ENCODE assay signal across 23 mouse cellular contexts in the genomic region with DNA sequence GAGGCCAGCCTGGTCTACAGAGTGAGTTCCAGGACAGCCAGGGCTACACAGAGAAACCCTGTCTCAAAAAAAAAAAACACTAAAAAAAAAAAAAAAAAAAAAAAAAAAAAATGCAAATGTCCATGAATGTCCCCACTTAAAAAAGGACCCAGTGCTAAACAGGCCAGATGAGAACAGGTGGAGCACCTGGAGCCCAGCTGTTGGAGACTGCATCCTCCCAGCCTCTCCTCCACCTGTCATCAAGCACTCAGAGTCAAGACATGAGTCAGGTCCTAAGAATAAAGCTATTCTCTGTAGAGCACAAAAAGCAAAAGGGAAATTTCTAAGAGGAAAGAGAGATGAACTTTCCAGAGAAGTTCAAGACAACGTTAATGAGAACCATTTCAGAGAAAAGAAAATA. TPM values are rescaled to one million over a fixed set of nuclear protein-coding genes. Genes with fewer than 3 reads are reported as not detected.
DNase-seq lines count a peak whose midpoint lies in the region; ATAC-seq and TF ChIP-seq lines count a peak whose summit lies in the region.
"Had no signal": no experiment of that assay in that cellular context is flagged by ENCODE, and none has a peak within 500 bp of the region (broad histone marks: within the 10 kb centered on the region; RNA-seq: fewer than 3 reads in every experiment).

No protein-coding gene starts in this region.

- H3K4me3 ChIP-seq in CH12.LX (replicated peaks in 1 of 3; ENCODE audit: low read depth in 2 of 3, low read length in 2 of 3, poor library complexity in 1 of 3) (no peak overlapping the region), MEL (ENCODE audit: control insufficient read depth in 1 of 2, insufficient read depth in 1 of 2, low read depth in 2 of 2, low read length in 2 of 2) (no peak overlapping the region), myocyte (no peak overlapping the region)
- H3K4me3 ChIP-seq in hindbrain, embryonic 10.5 days: no peak overlapping the region
- H3K4me3 ChIP-seq in stomach, postnatal 0 days (ENCODE audit: low read depth, low read length): no peak overlapping the region
- H3K4me3 ChIP-seq: embryonic facial prominence, embryonic 10.5 days; embryonic facial prominence, embryonic 12.5 days; forebrain, embryonic 12.5 days had no signal

- no peak for TF ChIP-seq CTCF in CH12.LX (conservative IDR thresholded peaks at IDR 0.05 in 1 of 2, IDR thresholded peaks at IDR 0.05 in 1 of 2; ENCODE audit: low read depth in 2 of 2, low read length in 2 of 2)
- TF ChIP-seq CTCF in MEL (IDR thresholded peaks at IDR 0.05 in 2 of 3, conservative IDR thresholded peaks at IDR 0.05 in 1 of 3; ENCODE audit: control insufficient read depth in 1 of 3, insufficient read depth in 1 of 3, low read depth in 2 of 3, low read length in 3 of 3, poor library complexity in 1 of 3, severe bottlenecking in 1 of 3): no peak
- TF ChIP-seq CTCF in stomach, postnatal 0 days (IDR thresholded peaks at IDR 0.05; ENCODE audit: low read depth): no peak

- dilution Hi-C loops in CH12.LX (cut with MboI; ENCODE audit: extremely low pct_ligation_motif_present, extremely low pct_unique_long_range_greater_than_20kb, low sequenced_read_pairs): no loop called here

- TF ChIP-seq RAD21 in CH12.LX (IDR thresholded peaks at IDR 0.05; ENCODE audit: low read depth, low read length) (no peak), MEL (IDR thresholded peaks at IDR 0.05; ENCODE audit: low read depth, low read length) (no peak)

- in situ Hi-C loops in CH12.LX (cut with MboI; ENCODE audit: low pct_ligation_motif_present, low pct_unique_long_range_greater_than_20kb, low sequenced_read_pairs): no loop called here

- peaks cover 60% of the 10 kb centered on the region for H3K79me2 ChIP-seq in CH12.LX (replicated peaks; ENCODE audit: control insufficient read depth, extremely low read depth, insufficient read depth, poor library complexity, severe bottlenecking)
- H3K79me2 ChIP-seq in MEL (ENCODE audit: control insufficient read depth, insufficient read depth, low read length, poor library complexity): peaks cover 25% of the 10 kb centered on the region
- peaks cover 82% of the 10 kb centered on the region for H3K79me2 ChIP-seq in myocyte (ENCODE audit: control insufficient read depth, insufficient read depth)

- DNase-seq in CH12.LX (ENCODE audit: extremely low read depth) (peak; percentile 67), MEL (ENCODE audit: low read depth, low spot score) (no peak)
- DNase-seq in hindbrain, embryonic 10.5 days (ENCODE audit: low spot score): no peak
- DNase-seq in Muller cell, postnatal 12 days (ENCODE audit: inconsistent ontology term): no peak
- no peak for DNase-seq in stomach, postnatal 0 days (ENCODE audit: low spot score)
- DNase-seq: adrenal gland, adult 2 months; adrenal gland, postnatal 10 days; adrenal gland, postnatal 25 days; B cell, adult 2 months; cerebellum, adult 11-12 months; cerebellum, adult 2 months; cerebellum, adult 9-10 months; cerebellum, postnatal 10 days; cerebellum, postnatal 25 days had no signal

- H3K4me1 ChIP-seq in CH12.LX (ENCODE audit: control insufficient read depth in 1 of 2, insufficient read depth in 2 of 2) (peaks cover 12 to 61% of the 10 kb centered on the region in 2 experiments), MEL (ENCODE audit: control insufficient read depth in 1 of 2, insufficient read depth in 2 of 2, low read length in 2 of 2) (peaks cover 7 to 10% of the 10 kb centered on the region in 2 experiments)
- no peaks in the 10 kb centered on the region for H3K4me1 ChIP-seq in hindbrain, embryonic 10.5 days (replicated peaks)
- no peaks in the 10 kb centered on the region for H3K4me1 ChIP-seq in stomach, postnatal 0 days (replicated peaks; ENCODE audit: control insufficient read depth, insufficient read depth)
- H3K4me1 ChIP-seq: embryonic facial prominence, embryonic 10.5 days; embryonic facial prominence, embryonic 12.5 days; forebrain, embryonic 12.5 days had no signal

- H3K36me3 ChIP-seq in CH12.LX (replicated peaks in 1 of 2; ENCODE audit: control insufficient read depth in 1 of 2, insufficient read depth in 1 of 2, low read length in 1 of 2) (peaks cover 56 to 85% of the 10 kb centered on the region in 2 experiments), MEL (ENCODE audit: control insufficient read depth in 1 of 2, insufficient read depth in 2 of 2, low read length in 2 of 2) (peaks cover 24 to 40% of the 10 kb centered on the region in 2 experiments), myocyte (ENCODE audit: control insufficient read depth, insufficient read depth) (peaks cover 30% of the 10 kb centered on the region)
- H3K36me3 ChIP-seq in hindbrain, embryonic 10.5 days: peaks cover 81% of the 10 kb centered on the region
- peaks cover 9% of the 10 kb centered on the region; the same call in 1 of the 2 replicates for H3K36me3 ChIP-seq in stomach, postnatal 0 days (ENCODE audit: control insufficient read depth, insufficient read depth, low read length)

- H3K4me2 ChIP-seq in CH12.LX (ENCODE audit: insufficient read depth, low read depth, poor library complexity, severe bottlenecking): no peak overlapping the region
- H3K4me2 ChIP-seq in myocyte (ENCODE audit: low read depth): no peak overlapping the region
- no peak overlapping the region for H3K4me2 ChIP-seq in stomach, postnatal 0 days (replicated peaks; ENCODE audit: low read depth)
- H3K4me2 ChIP-seq: embryonic facial prominence, embryonic 12.5 days; forebrain, embryonic 12.5 days had no signal

- H3K27ac ChIP-seq in CH12.LX (ENCODE audit: insufficient read depth, low read depth) (no peak overlapping the region), MEL (ENCODE audit: control insufficient read depth, low read depth, low read length) (no peak overlapping the region)
- no peak overlapping the region for H3K27ac ChIP-seq in hindbrain, embryonic 10.5 days
- H3K27ac ChIP-seq in stomach, postnatal 0 days (replicated peaks): no peak overlapping the region
- H3K27ac ChIP-seq: embryonic facial prominence, embryonic 10.5 days; embryonic facial prominence, embryonic 12.5 days; forebrain, embryonic 12.5 days had no signal

- TF ChIP-seq EP300 in CH12.LX (IDR thresholded peaks at IDR 0.05; ENCODE audit: low read length) (0 out of 2 replicates have a peak, but pooled peaks have one; percentile 18), MEL (IDR thresholded peaks at IDR 0.05; ENCODE audit: low read depth in 1 of 2, low read length in 2 of 2) (no peak)
- no peak for TF ChIP-seq EP300 in stomach, postnatal 0 days (optimal IDR thresholded peaks at IDR 0.05)

- H3K9me3 ChIP-seq in CH12.LX (replicated peaks; ENCODE audit: low read length) (no peaks in the 10 kb centered on the region), MEL (replicated peaks; ENCODE audit: insufficient read depth, low read length) (no peaks in the 10 kb centered on the region)
- no peaks in the 10 kb centered on the region for H3K9me3 ChIP-seq in hindbrain, embryonic 10.5 days
- H3K9me3 ChIP-seq in stomach, postnatal 0 days (ENCODE audit: control insufficient read depth, low read length): no peaks in the 10 kb centered on the region
- H3K9me3 ChIP-seq: embryonic facial prominence, embryonic 10.5 days; embryonic facial prominence, embryonic 12.5 days; forebrain, embryonic 12.5 days; G1E had no signal

- ATAC-seq in stomach, postnatal 0 days (ENCODE audit: low FRiP score, low TSS enrichment): no peak
- ATAC-seq: CD4-positive, CD25-positive, alpha-beta regulatory T cell, adult 4 months; forebrain, embryonic 14.5 days; forebrain, embryonic 16.5 days; Patski had no signal

- no peak overlapping the region for H3K9ac ChIP-seq in CH12.LX (ENCODE audit: insufficient read depth, low read depth)
- no peak overlapping the region for H3K9ac ChIP-seq in MEL (ENCODE audit: control insufficient read depth, low read depth, low read length, poor library complexity, severe bottlenecking)
- H3K9ac ChIP-seq in stomach, postnatal 0 days (ENCODE audit: low read length): no peak overlapping the region
- H3K9ac ChIP-seq: embryonic facial prominence, embryonic 12.5 days; forebrain, embryonic 12.5 days had no signal

- TF ChIP-seq POLR2A in CH12.LX (IDR thresholded peaks at IDR 0.05; ENCODE audit: low read depth, low read length): no peak
- TF ChIP-seq POLR2A in MEL (IDR thresholded peaks at IDR 0.05; ENCODE audit: control insufficient read depth in 1 of 2, insufficient read depth in 1 of 2, low read depth in 1 of 2, low read length in 2 of 2, poor library complexity in 1 of 2): no peak
- no peak for TF ChIP-seq POLR2A in myocyte (IDR thresholded peaks at IDR 0.05; ENCODE audit: insufficient read length, low read depth)

- no peak overlapping the region for H3ac ChIP-seq in myocyte (ENCODE audit: control insufficient read depth, insufficient read length)

- no peaks in the 10 kb centered on the region for H3K27me3 ChIP-seq in CH12.LX (replicated peaks)
- H3K27me3 ChIP-seq in MEL (ENCODE audit: control insufficient read depth in 1 of 2, insufficient read depth in 2 of 2, low read length in 2 of 2): no peaks in the 10 kb centered on the region
- H3K27me3 ChIP-seq in myocyte (ENCODE audit: control insufficient read depth, insufficient read depth, insufficient read length): no peaks in the 10 kb centered on the region
- H3K27me3 ChIP-seq in hindbrain, embryonic 10.5 days (ENCODE audit: insufficient read depth, poor library complexity, severe bottlenecking): no peaks in the 10 kb centered on the region
- no peaks in the 10 kb centered on the region for H3K27me3 ChIP-seq in stomach, postnatal 0 days (ENCODE audit: control insufficient read depth, insufficient read depth, low read length)
- H3K27me3 ChIP-seq: embryonic facial prominence, embryonic 12.5 days; forebrain, embryonic 12.5 days; Patski had no signal

- 77% methylated on average over 1 of the region's 1 CpGs for WGBS in hindbrain, embryonic 10.5 days
- 44% methylated on average over 1 of the region's 1 CpGs for WGBS in stomach, postnatal 0 days

TF ChIP-seq in CH12.LX, 34 proteins besides CTCF, POLR2A, EP300 and RAD21 (continues in another document):
- no peak for TF ChIP-seq POLR2AphosphoS2 (IDR thresholded peaks at IDR 0.05; ENCODE audit: low read depth, low read length)

TF ChIP-seq in MEL, 35 proteins besides CTCF, POLR2A, EP300 and RAD21:
- TF ChIP-seq ETS1 (IDR thresholded peaks at IDR 0.05; ENCODE audit: low read depth, low read length) (no peak), ZNF384 (IDR thresholded peaks at IDR 0.05; ENCODE audit: low read depth, low read length) (peak; percentile 35)

TF ChIP-seq in myocyte, 11 proteins besides CTCF, POLR2A, EP300 and RAD21 (continues in another document):
- TF ChIP-seq E2F4 (IDR thresholded peaks at IDR 0.05; ENCODE audit: insufficient read depth) (no peak), TCF3 (IDR thresholded peaks at IDR 0.05; ENCODE audit: insufficient read length, low read depth) (peak; percentile 62)

RNA-seq across cellular contexts. Expression of a gene that starts 23.2 kb away (rescaled TPM):
- total RNA-seq in CH12.LX (2012; rRNA removed) (82.6 and 83.2 TPM in 2 replicates), CH12.LX (2014; rRNA removed) (70.0 and 74.9 TPM in 2 replicates), MEL (2012; rRNA removed) (81.3 and 82.7 TPM in 2 replicates)
- polyA plus RNA-seq in CH12.LX (2012; ENCODE audit: insufficient read length, low read depth) (116 and 122 TPM in 2 replicates), MEL (2012; ENCODE audit: insufficient read depth in 1 of 2, insufficient read length in 2 of 2, low read depth in 1 of 2, low replicate concordance in 2 of 2, missing spikeins in 1 of 2) (100 to 1,000 TPM in 1 of 2 experiments, 10 to 100 TPM in 1; 66.2 to 119 TPM), myocyte (2012; fragmentation: generic; extraction: Trizol) (76.9 TPM)
- polyA plus RNA-seq in hindbrain, embryonic 10.5 days (2016; fragmentation: Nextera tagmentation; extraction: Ambion mirVana): 11.9 and 13.7 TPM in 2 replicates
- polyA plus RNA-seq in stomach, postnatal 0 days (2015; fragmentation: Nextera tagmentation; extraction: Ambion mirVana): 18.1 and 18.7 TPM in 2 replicates
